Mouse (Mus musculus): ENCODE results near the gene Fbxo6. TPM values are rescaled to one million over a fixed set of nuclear protein-coding genes. Genes with fewer than 3 reads are reported as not detected.
"Not testable (repeated sequence)": the region's sequence is repeated elsewhere in the genome, so short reads cannot be mapped to it uniquely, and the experiment has no call there.

Gene Fbxo6
- 54.4 TPM for polyA plus RNA-seq (2012; fragmentation: generic; extraction: Trizol)
- long read RNA-seq, experiment 1, transcript Fbxo6-208 (6 exons, 1,240 nt), result minor isoform, 14 of 76 reads
- long read RNA-seq, experiment 1, transcript Fbxo6-201 (6 exons, 1,346 nt), result minor isoform, 10 of 76 reads
- long read RNA-seq, experiment 1, transcript Fbxo6-202 (6 exons, 1,163 nt), result minor isoform, 5 of 76 reads
- long read RNA-seq, experiment 1, transcript Fbxo6-206 (6 exons, 811 nt), result major isoform, 31 of 76 reads
- long read RNA-seq, experiment 1, partial matches to known transcripts, result 3 of 76 reads
- long read RNA-seq, experiment 1, other reads (novel, unspliced or antisense), result 8 of 76 reads
- long read RNA-seq, experiment 2, transcript Fbxo6-208 (6 exons, 1,240 nt), result major isoform, 11 of 20 reads
- long read RNA-seq, experiment 2, transcript Fbxo6-206 (6 exons, 811 nt), result minor isoform, 5 of 20 reads
- long read RNA-seq, experiment 2, partial matches to known transcripts, result 0 of 20 reads
- long read RNA-seq, experiment 2, other reads (novel, unspliced or antisense), result 0 of 20 reads

DNA sequence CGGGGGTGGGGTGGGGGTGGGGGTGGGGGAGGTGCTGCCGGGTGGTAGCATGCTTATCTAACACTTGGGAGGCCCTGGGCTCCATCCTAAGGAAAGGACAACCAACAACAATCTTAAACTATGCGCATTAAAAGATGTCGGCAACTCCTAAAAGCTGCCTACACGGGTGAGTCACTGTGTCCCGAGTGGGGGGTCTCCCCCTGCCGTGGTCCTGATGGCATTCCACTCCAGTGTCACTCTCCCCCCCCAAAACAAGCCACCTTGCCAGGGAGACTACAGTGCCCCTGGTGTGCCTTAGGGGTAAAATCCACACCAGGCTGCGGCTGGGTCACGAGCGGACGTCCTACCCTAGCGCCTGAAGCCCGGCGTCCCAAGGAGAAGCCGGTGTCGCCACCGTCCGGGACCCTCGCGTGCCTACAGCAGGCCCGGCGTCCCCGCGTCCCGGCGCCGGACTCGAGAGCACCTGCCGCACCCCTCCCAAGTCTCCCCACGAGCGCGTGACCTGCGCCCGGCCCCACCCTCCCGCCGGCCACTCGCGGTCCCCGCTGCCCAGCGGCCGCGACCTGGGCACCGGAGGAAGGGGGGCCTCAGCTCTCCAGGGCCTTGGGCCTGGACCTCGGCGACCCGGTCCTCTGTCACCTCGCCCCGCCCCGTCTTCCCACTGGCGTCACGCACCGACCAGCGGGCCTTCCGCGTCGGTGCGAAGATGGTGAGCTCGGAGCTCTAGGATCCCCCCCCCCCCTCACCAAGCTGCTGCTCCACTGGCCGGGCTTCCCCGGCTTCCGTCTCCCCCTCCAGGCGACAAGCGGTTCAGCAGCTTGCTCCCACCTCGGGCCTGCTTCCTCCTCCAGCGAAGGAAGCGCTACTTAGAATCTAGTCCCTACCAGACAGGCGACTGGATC is at the start of gene Fbxo6:
TSS of gene Fbxo6 (minus strand) at position 874 of the 902 bp plus-strand sequence.
- Histone ChIP-seq H3K79me2 (ENCODE audit: control insufficient read depth, insufficient read depth) (no peaks in the 10 kb centered on the region), H3K79me3 (ENCODE audit: low read depth) (no peaks in the 10 kb centered on the region), H3K36me3 (ENCODE audit: control insufficient read depth, insufficient read depth) (no peaks in the 10 kb centered on the region), H3K27me3 (ENCODE audit: control insufficient read depth, insufficient read depth, insufficient read length) (no peaks in the 10 kb centered on the region), H3ac (ENCODE audit: control insufficient read depth, insufficient read length, low read depth) (peak within 1 kb of the TSS; percentile 96), H3K4me3 (ENCODE audit: insufficient read depth, poor library complexity, severe bottlenecking) (peak within 1 kb of the TSS; percentile 45)
- TF ChIP-seq FOSL1 (IDR thresholded peaks at IDR 0.05; ENCODE audit: insufficient read depth, low read length, poor library complexity, severe bottlenecking) (no peak), CTCF (IDR thresholded peaks at IDR 0.05; ENCODE audit: control insufficient read depth, insufficient read depth, insufficient read length) (peak; percentile 75), MYOG (IDR thresholded peaks at IDR 0.05; ENCODE audit: control insufficient read depth, extremely low read depth, insufficient read length) (no peak), USF1 (IDR thresholded peaks at IDR 0.05; ENCODE audit: low read depth) (no peak)

GRCm38 (mm10) chr4:148198721-148199120 is 46.8 kb upstream of the Fbxo6 start:
- Histone ChIP-seq H3K27me3 (ENCODE audit: control insufficient read depth, insufficient read depth, insufficient read length) (peaks cover 12% of the 10 kb centered on the region), H3K36me3 (ENCODE audit: control insufficient read depth, insufficient read depth) (no peaks in the 10 kb centered on the region), H3K4me3 (ENCODE audit: insufficient read depth, poor library complexity, severe bottlenecking) (no peak overlapping the region), H3K79me2 (ENCODE audit: control insufficient read depth, insufficient read depth) (no peaks in the 10 kb centered on the region), H3K79me3 (ENCODE audit: low read depth) (no peaks in the 10 kb centered on the region), H3ac (ENCODE audit: control insufficient read depth, insufficient read length, low read depth) (no peak overlapping the region)
- TF ChIP-seq FOSL1 (IDR thresholded peaks at IDR 0.05; ENCODE audit: insufficient read depth, low read length, poor library complexity, severe bottlenecking) (no peak), MAX (IDR thresholded peaks at IDR 0.05) (no peak), MYOD1 (IDR thresholded peaks at IDR 0.05; ENCODE audit: control insufficient read depth, insufficient read length, low read depth) (no peak), USF1 (IDR thresholded peaks at IDR 0.05; ENCODE audit: low read depth) (no peak), MYOG (IDR thresholded peaks at IDR 0.05; ENCODE audit: control insufficient read depth, extremely low read depth, insufficient read length) (no peak), CEBPB (IDR thresholded peaks at IDR 0.05; ENCODE audit: low read depth) (no peak), CTCF (IDR thresholded peaks at IDR 0.05; ENCODE audit: control insufficient read depth, insufficient read depth, insufficient read length) (no peak)

DNA sequence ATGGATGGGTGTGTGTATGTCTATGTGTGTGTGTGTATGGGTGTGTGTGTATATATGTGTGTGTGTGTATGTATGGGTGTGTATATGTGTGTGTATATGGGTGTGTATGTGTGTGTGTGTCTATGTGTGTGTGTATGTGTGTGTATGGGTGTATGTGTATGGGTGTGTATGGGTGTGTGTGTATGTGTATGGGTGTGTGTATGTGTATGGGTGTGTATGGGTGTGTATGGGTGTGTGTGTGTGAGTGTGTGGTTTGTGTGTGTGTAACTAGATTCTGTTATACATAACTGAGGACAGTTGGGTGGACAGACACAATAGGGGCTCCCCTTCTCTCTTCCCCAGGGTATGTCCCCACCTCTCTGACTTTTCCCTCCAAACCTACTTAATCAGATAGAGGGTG is 42.5 kb upstream of the Fbxo6 start:
- peaks cover 8% of the 10 kb centered on the region for H3K27me3 ChIP-seq (ENCODE audit: control insufficient read depth, insufficient read depth, insufficient read length)
- H3K36me3 ChIP-seq (ENCODE audit: control insufficient read depth, insufficient read depth), result no peaks in the 10 kb centered on the region
- H3K4me3 ChIP-seq (ENCODE audit: insufficient read depth, poor library complexity, severe bottlenecking), result no peak overlapping the region

GRCm38 (mm10) chr4:148192707-148193245 is 40.8 kb upstream of the Fbxo6 start:
- Histone ChIP-seq H3ac (ENCODE audit: control insufficient read depth, insufficient read length, low read depth) (no peak overlapping the region), H3K79me3 (ENCODE audit: low read depth) (no peaks in the 10 kb centered on the region), H3K4me3 (ENCODE audit: insufficient read depth, poor library complexity, severe bottlenecking) (no peak overlapping the region), H3K79me2 (ENCODE audit: control insufficient read depth, insufficient read depth) (no peaks in the 10 kb centered on the region), H3K36me3 (ENCODE audit: control insufficient read depth, insufficient read depth) (no peaks in the 10 kb centered on the region), H3K27me3 (ENCODE audit: control insufficient read depth, insufficient read depth, insufficient read length) (no peaks in the 10 kb centered on the region)
- TF ChIP-seq FOSL1 (IDR thresholded peaks at IDR 0.05; ENCODE audit: insufficient read depth, low read length, poor library complexity, severe bottlenecking) (no peak), CTCF (IDR thresholded peaks at IDR 0.05; ENCODE audit: control insufficient read depth, insufficient read depth, insufficient read length) (no peak), MAX (IDR thresholded peaks at IDR 0.05) (no peak), MYOD1 (IDR thresholded peaks at IDR 0.05; ENCODE audit: control insufficient read depth, insufficient read length, low read depth) (no peak), CEBPB (IDR thresholded peaks at IDR 0.05; ENCODE audit: low read depth) (no peak), MYOG (IDR thresholded peaks at IDR 0.05; ENCODE audit: control insufficient read depth, extremely low read depth, insufficient read length) (no peak), USF1 (IDR thresholded peaks at IDR 0.05; ENCODE audit: low read depth) (no peak)

More for the DNA sequence above, 42.5 kb upstream of the Fbxo6 start:
- H3ac ChIP-seq (ENCODE audit: control insufficient read depth, insufficient read length, low read depth), result no peak overlapping the region
- no peaks in the 10 kb centered on the region for H3K79me2 ChIP-seq (ENCODE audit: control insufficient read depth, insufficient read depth)
- TF ChIP-seq MYOD1 (IDR thresholded peaks at IDR 0.05; ENCODE audit: control insufficient read depth, insufficient read length, low read depth), result no peak
- no peak for TF ChIP-seq MAX (IDR thresholded peaks at IDR 0.05)
- TF ChIP-seq FOSL1 (IDR thresholded peaks at IDR 0.05; ENCODE audit: insufficient read depth, low read length, poor library complexity, severe bottlenecking), result no peak
- no peak for TF ChIP-seq USF1 (IDR thresholded peaks at IDR 0.05; ENCODE audit: low read depth)
- TF ChIP-seq CEBPB (IDR thresholded peaks at IDR 0.05; ENCODE audit: low read depth), result no peak
- TF ChIP-seq MYOG (IDR thresholded peaks at IDR 0.05; ENCODE audit: control insufficient read depth, extremely low read depth, insufficient read length), result no peak
- TF ChIP-seq CTCF (IDR thresholded peaks at IDR 0.05; ENCODE audit: control insufficient read depth, insufficient read depth, insufficient read length), result no peak
- H3K79me3 ChIP-seq (ENCODE audit: low read depth), result no peaks in the 10 kb centered on the region

- H3K4me3 ChIP-seq (ENCODE audit: insufficient read depth, poor library complexity, severe bottlenecking); H3K79me3 ChIP-seq (ENCODE audit: low read depth); H3K36me3 ChIP-seq (ENCODE audit: control insufficient read depth, insufficient read depth); H3ac ChIP-seq (ENCODE audit: control insufficient read depth, insufficient read length, low read depth); H3K79me2 ChIP-seq (ENCODE audit: control insufficient read depth, insufficient read depth): not testable (repeated sequence)
- H3K27me3 ChIP-seq (ENCODE audit: control insufficient read depth, insufficient read depth, insufficient read length), result peaks cover 10% of the 10 kb centered on the region
Observed at GRCm38 (mm10) chr4:148188767-148189166, 36.8 kb upstream of the Fbxo6 start.
